Mouse (Mus musculus): ENCODE data around the gene C9. TPM values are rescaled to one million over a fixed set of nuclear protein-coding genes. Genes with fewer than 3 reads are reported as not detected.

The C9 gene
- polyA plus RNA-seq, 1 experiment from 2014 or later = not detected

Other genes with a start within 250 kb of the C9 start
- gene Dab2, start 145.5 kb upstream of the C9 start, polyA plus RNA-seq (2016; fragmentation: Nextera tagmentation; extraction: Ambion mirVana) = 38.7 and 42.7 TPM in 2 replicates
- gene Fyb, start 77.5 kb downstream of the C9 start, polyA plus RNA-seq (2016; fragmentation: Nextera tagmentation; extraction: Ambion mirVana) = 3.4 and 3.8 TPM in 2 replicates